Mouse (Mus musculus) limb, embryonic 13.5 days (tissue): ENCODE data around the gene Ncln. TPM values are rescaled to one million over a fixed set of nuclear protein-coding genes. Genes with fewer than 3 reads are reported as not detected.
"Not testable (repeated sequence)": the region's sequence is repeated elsewhere in the genome, so short reads cannot be mapped to it uniquely, and the experiment has no call there.

Experiments used
- ATAC-seq: fragments of 200-750 bp; cut with Nextera tagmentation; 2 replicates; pipeline ENCODE4 v1.8.0; 2017; ENCODE audit warnings: low read depth, moderate number of reproducible peaks, moderate TSS enrichment; ENCODE audit not compliant: low FRiP score
- H3K27ac ChIP-seq: fragments of 300-500 bp; sonication (generic); 2 replicates; pipeline ENCODE4 v1.5.1; 2015; ENCODE audit warnings: inconsistent platforms, mild to moderate bottlenecking, moderate library complexity
- H3K27me3 ChIP-seq: fragments of 300-500 bp; sonication (generic); 2 replicates; pipeline ENCODE4 v1.6.1; 2015; ENCODE audit warnings: mild to moderate bottlenecking, inconsistent platforms
- H3K36me3 ChIP-seq: fragments of 300-500 bp; sonication (generic); 2 replicates; pipeline ENCODE4 v1.6.1; 2015; ENCODE audit warnings: inconsistent platforms, mild to moderate bottlenecking, moderate library complexity
- H3K4me1 ChIP-seq: fragments of 300-500 bp; sonication (generic); 2 replicates; pipeline ENCODE4 v1.6.1; 2015; ENCODE audit warnings: inconsistent platforms
- H3K4me2 ChIP-seq: fragments of 300-500 bp; sonication (generic); replicated peaks from 2 replicates; pipeline ENCODE4 v1.6.1; 2015; ENCODE audit warnings: inconsistent platforms, mild to moderate bottlenecking, moderate library complexity
- H3K4me3 ChIP-seq: fragments of 300-500 bp; sonication (generic); 2 replicates; pipeline ENCODE4 v1.5.1; 2015; ENCODE audit warnings: moderate library complexity, mild to moderate bottlenecking, inconsistent platforms
- H3K9ac ChIP-seq: fragments of 300-500 bp; sonication (generic); 2 replicates; pipeline ENCODE4 v1.6.1; 2015; ENCODE audit warnings: mild to moderate bottlenecking, inconsistent platforms
- H3K9me3 ChIP-seq: fragments of 300-500 bp; sonication (generic); 2 replicates; pipeline ENCODE4 v1.6.1; 2016; ENCODE audit warnings: inconsistent platforms
- whole genome bisulfite sequencing: fragments of 180-500 bp; shearing (Covaris S2); methylation state at CpG from one replicate; pipeline ENCODE4 v1.1.7; 2015; 5-methylcytosine and 5-hydroxymethylcytosine counted together
- polyA plus RNA-seq: library from polyadenylated mRNA; unstranded; fragments of >200 nt; fragmentation: Nextera tagmentation; extraction: Ambion mirVana; gene quantifications from 2 replicates; pipeline ENCODE4 v1.2.1, GENCODE M21; 2015

Ncln gene
- polyA plus RNA-seq, 1 experiment from 2014 or later, result 102 TPM

DNA sequence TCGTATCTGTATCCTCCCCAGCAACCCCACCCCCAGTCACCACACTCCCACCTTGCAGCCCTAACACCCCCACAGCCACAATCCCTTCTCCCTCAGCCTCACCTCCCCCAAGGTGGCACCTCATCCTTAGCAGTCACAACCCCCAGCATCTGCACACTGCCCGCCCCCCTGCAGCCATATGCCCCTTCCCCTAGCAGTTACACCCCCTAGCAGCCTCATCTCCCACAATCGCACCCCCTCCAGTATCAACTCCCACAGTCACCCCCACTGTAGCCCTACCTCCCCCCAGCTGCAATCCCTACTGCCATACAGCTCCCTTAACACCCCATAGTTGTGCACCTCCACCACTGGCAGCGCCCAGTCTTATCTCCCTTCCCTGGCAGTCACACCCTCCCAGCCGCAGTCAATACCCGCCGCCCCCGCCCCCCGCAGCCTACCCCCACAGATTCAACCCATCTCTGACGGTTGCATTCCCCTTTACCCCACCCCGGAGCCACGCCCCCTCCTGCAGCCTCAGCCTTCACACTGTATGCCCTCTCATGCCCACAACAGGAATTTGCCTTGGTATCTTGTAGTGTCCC, 39.1 kb downstream of the Ncln start:
- Histone ChIP-seq H3K4me2 (no peak overlapping the region), H3K4me1 (peaks cover 15% of the 10 kb centered on the region), H3K4me3 (no peak overlapping the region), H3K36me3 (no peaks in the 10 kb centered on the region), H3K27me3 (peaks cover 100% of the 10 kb centered on the region), H3K9ac (no peak overlapping the region), H3K27ac (no peak overlapping the region), H3K9me3 (no peaks in the 10 kb centered on the region)
- 49% methylated on average over 12 of the region's 12 CpGs for WGBS
- ATAC-seq, result no peak

- Histone ChIP-seq H3K4me3 (no peak within 1 kb of the TSS), H3K4me2 (no peak within 1 kb of the TSS), H3K9me3 (no peaks in the 10 kb centered on the region), H3K36me3 (no peaks in the 10 kb centered on the region), H3K4me1 (peaks cover 10% of the 10 kb centered on the region), H3K27ac (no peak within 1 kb of the TSS), H3K9ac (peak within 1 kb of the TSS; percentile 35), H3K27me3 (peaks cover 100% of the 10 kb centered on the region)
- no peak for ATAC-seq
- 61% methylated on average over 28 of the region's 28 CpGs for WGBS
Observed at GRCm38 (mm10) chr10:81455181-81455895, 40.9 kb downstream of the Ncln start, which contains the start of gene Nfic. Gene Nfic (minus strand): TSS chr10:81455635.

DNA sequence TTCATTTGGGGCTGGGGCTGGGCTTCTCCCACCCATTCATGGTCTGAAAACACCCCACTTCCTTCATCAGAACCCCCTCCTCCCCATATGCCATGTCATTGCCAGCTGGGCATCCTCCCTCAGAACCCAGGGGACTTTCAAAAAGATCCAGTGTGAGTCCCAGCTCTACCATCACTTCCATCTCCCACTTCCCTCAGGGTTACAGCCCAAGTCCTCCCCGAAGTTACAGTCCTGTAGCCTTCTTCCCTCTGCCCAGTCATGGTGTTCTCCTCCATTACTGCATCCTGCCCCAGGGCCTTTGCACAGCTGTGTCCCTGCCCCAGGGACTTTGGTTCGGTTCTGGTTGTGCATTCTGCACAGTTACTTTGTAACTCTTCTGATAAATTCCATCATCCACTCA, 42.1 kb downstream of the Ncln start:
- Histone ChIP-seq H3K36me3 (no peaks in the 10 kb centered on the region), H3K4me3 (no peak overlapping the region), H3K9me3 (no peaks in the 10 kb centered on the region), H3K4me2 (no peak overlapping the region), H3K27ac (no peak overlapping the region), H3K27me3 (peaks cover 89% of the 10 kb centered on the region), H3K4me1 (peaks cover 10% of the 10 kb centered on the region; the same call in 1 of the 2 replicates), H3K9ac (no peak overlapping the region)
- ATAC-seq, result no peak
- 70% methylated on average over 2 of the region's 2 CpGs for WGBS

DNA sequence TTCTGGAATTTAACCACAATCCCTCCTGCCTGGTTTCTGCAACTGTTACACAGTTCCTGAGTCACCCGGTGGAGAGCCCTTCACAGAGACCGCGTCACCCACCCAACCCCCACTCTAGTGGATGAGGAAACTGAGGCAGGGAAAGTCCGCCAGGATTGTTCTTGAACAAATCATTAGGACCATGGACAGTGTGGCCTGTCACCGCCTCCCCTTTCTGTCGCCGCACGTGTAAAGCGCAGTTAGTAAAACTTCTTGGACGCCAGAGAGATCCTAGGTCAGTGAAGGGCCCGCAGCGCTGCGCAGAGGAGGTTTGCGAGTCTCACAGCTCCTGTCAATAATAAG, 43.3 kb downstream of the Ncln start:
- Histone ChIP-seq H3K36me3 (no peaks in the 10 kb centered on the region), H3K27me3 (peaks cover 77% of the 10 kb centered on the region), H3K4me2 (peak overlapping the region; percentile 23; the same call in 1 of the 2 replicates), H3K9ac (no peak overlapping the region), H3K4me3 (no peak overlapping the region), H3K27ac (no peak overlapping the region), H3K9me3 (no peaks in the 10 kb centered on the region), H3K4me1 (peaks cover 10% of the 10 kb centered on the region; the same call in 1 of the 2 replicates)
- no peak for ATAC-seq
- WGBS, result 3% methylated on average over 14 of the region's 14 CpGs

- 9% methylated on average over 36 of the region's 36 CpGs for WGBS
Observed at GRCm38 (mm10) chr10:81452237-81452946, 43.8 kb downstream of the Ncln start.

DNA sequence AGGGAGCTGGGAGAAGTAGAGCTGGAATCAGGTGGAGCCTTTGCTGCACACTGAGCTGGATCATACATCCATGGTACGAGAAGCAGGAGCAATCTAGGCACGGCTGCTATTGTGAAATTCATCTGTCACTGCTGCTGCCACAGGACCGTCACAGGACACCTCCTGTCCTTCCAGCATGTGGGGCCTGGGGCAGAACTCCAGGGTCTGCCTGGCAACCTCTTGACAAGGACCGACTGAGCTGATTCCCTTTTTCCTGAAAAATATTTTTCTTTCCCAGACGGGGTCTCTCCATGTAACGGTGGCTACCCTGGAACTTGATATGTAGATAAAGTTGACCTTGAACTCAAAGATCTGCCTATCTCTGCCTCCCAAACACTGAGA, 44.8 kb downstream of the Ncln start:
- no peak overlapping the region for H3K4me3 ChIP-seq
- H3K9ac ChIP-seq, result peak overlapping the region; percentile 25; the same call in 1 of the 2 replicates
- no peak overlapping the region for H3K27ac ChIP-seq
- no peaks in the 10 kb centered on the region for H3K36me3 ChIP-seq
- no peak overlapping the region for H3K4me2 ChIP-seq
- H3K4me1 ChIP-seq, result peaks cover 10% of the 10 kb centered on the region; the same call in 1 of the 2 replicates
- no peak for ATAC-seq
- H3K27me3 ChIP-seq, result peaks cover 61% of the 10 kb centered on the region
- 65% methylated on average over 6 of the region's 6 CpGs for WGBS
- no peaks in the 10 kb centered on the region for H3K9me3 ChIP-seq

More at GRCm38 (mm10) chr10:81452237-81452946, 43.8 kb downstream of the Ncln start:
- H3K4me1 ChIP-seq, result peaks cover 10% of the 10 kb centered on the region; the same call in 1 of the 2 replicates
- peak overlapping the region; percentile 12; the same call in 1 of the 2 replicates for H3K4me3 ChIP-seq
- peaks cover 72% of the 10 kb centered on the region for H3K27me3 ChIP-seq
- H3K4me2 ChIP-seq, result peak overlapping the region; percentile 23; the same call in 1 of the 2 replicates
- H3K9ac ChIP-seq, result peak overlapping the region; percentile 50
- no peak overlapping the region for H3K27ac ChIP-seq
- H3K9me3 ChIP-seq, result no peaks in the 10 kb centered on the region
- H3K36me3 ChIP-seq, result no peaks in the 10 kb centered on the region
- ATAC-seq, result 0 out of 2 replicates have a peak, but pooled peaks have one; percentile 6

DNA sequence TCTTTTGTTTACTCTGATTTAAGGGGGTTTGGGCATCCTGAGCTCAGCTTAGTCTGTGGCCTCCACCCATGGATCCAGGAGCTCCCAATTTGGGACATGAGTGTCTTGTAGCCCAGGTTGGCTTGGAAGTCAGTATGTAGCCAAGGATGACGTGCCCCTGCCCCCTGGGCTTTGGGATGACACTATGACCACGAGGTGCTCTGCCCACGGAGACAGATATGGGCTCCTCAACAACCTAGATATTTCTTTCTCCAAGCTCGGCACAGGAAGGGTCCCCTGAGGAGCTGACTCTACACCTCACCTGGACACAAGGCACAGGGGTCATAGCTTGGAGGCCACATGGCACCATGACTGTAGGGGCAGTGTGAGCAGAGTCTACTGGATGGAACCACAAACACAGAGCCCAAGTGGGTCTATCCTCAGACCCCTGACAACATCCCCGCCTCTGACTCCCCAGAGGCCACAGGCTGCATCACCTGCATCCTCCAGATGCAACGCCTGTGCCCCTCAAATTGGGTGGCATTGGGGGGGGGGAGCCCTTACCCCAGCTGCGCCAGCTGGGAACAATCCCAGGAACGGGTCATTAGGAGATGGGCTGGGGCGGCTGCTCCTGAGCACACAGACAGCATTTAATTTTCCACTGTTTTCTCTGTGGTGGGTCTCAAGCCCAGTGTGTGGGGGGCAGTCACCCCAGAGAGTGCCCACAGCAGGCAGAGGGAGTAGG, 45.4 kb downstream of the Ncln start:
- no peak for ATAC-seq

GRCm38 (mm10) chr10:81450140-81450539, 46.1 kb downstream of the Ncln start:
- H3K36me3 ChIP-seq, result no peaks in the 10 kb centered on the region
- H3K27ac ChIP-seq, result no peak overlapping the region
- no peaks in the 10 kb centered on the region for H3K9me3 ChIP-seq
- peak; percentile 67; the same call in 1 of the 2 replicates for ATAC-seq
- WGBS, result under 1% methylated on average over 7 of the region's 7 CpGs
- no peak overlapping the region for H3K4me3 ChIP-seq
- H3K9ac ChIP-seq, result no peak overlapping the region
- no peak overlapping the region for H3K4me2 ChIP-seq
- peaks cover 49% of the 10 kb centered on the region for H3K27me3 ChIP-seq
- peaks cover 10% of the 10 kb centered on the region; the same call in 1 of the 2 replicates for H3K4me1 ChIP-seq

More for the DNA sequence above, 45.4 kb downstream of the Ncln start:
- peaks cover 10% of the 10 kb centered on the region; the same call in 1 of the 2 replicates for H3K4me1 ChIP-seq
- WGBS, result 54% methylated on average over 9 of the region's 9 CpGs
- H3K27me3 ChIP-seq, result peaks cover 56% of the 10 kb centered on the region
- H3K4me2 ChIP-seq, result no peak overlapping the region
- H3K9me3 ChIP-seq, result no peaks in the 10 kb centered on the region
- H3K27ac ChIP-seq, result no peak overlapping the region
- H3K9ac ChIP-seq, result peak overlapping the region; percentile 25; the same call in 1 of the 2 replicates
- no peak overlapping the region for H3K4me3 ChIP-seq
- no peaks in the 10 kb centered on the region for H3K36me3 ChIP-seq

DNA sequence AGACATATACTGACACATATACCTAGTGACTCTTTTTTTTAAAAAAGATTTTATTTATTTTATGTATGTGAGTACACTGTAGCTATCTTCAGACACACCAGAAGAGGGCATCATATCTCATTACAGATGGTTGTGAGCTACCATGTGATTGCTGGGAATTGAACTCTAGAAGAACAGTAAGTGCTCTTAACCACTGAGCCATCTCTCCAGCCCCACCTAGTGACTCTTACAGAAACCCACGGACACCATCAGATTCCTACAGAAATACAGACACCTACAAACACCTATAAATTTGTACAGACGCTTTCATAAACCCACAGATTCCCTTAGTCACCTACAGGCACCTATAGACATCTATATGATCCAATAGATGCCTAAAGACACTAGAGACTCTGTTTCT, 50.7 kb downstream of the Ncln start:
- not testable (repeated sequence) for H3K36me3 ChIP-seq, H3K4me1 ChIP-seq, H3K9ac ChIP-seq, H3K4me2 ChIP-seq, H3K27me3 ChIP-seq, ATAC-seq, H3K9me3 ChIP-seq, H3K4me3 ChIP-seq, H3K27ac ChIP-seq
- WGBS, result 33% methylated on average over 2 of the region's 2 CpGs

GRCm38 (mm10) chr10:81441019-81441418, 55.2 kb downstream of the Ncln start:
- H3K27ac ChIP-seq, result no peak overlapping the region
- H3K27me3 ChIP-seq, result peaks cover 9% of the 10 kb centered on the region; the same call in 1 of the 2 replicates
- H3K4me3 ChIP-seq, result no peak overlapping the region
- H3K4me2 ChIP-seq, result no peak overlapping the region
- H3K9ac ChIP-seq, result no peak overlapping the region
- H3K36me3 ChIP-seq, result no peaks in the 10 kb centered on the region
- ATAC-seq, result no peak; the same call in 1 of the 2 replicates
- no peaks in the 10 kb centered on the region for H3K4me1 ChIP-seq
- H3K9me3 ChIP-seq, result no peaks in the 10 kb centered on the region
